Mouse (Mus musculus) heart, postnatal 0 days (tissue): ENCODE results near the gene Rnaseh2c.

ENCODE experiments used
- CTCF ChIP-seq: IDR thresholded peaks from 2 replicates; pipeline ENCODE4 v1.5.1; 2016; ENCODE audit warnings: antibody characterized with exemption, control low read depth, low read depth
- EP300 ChIP-seq: IDR thresholded peaks from 2 replicates; pipeline ENCODE4 v1.6.1; 2016; ENCODE audit warnings: antibody characterized with exemption, low read depth

DNA sequence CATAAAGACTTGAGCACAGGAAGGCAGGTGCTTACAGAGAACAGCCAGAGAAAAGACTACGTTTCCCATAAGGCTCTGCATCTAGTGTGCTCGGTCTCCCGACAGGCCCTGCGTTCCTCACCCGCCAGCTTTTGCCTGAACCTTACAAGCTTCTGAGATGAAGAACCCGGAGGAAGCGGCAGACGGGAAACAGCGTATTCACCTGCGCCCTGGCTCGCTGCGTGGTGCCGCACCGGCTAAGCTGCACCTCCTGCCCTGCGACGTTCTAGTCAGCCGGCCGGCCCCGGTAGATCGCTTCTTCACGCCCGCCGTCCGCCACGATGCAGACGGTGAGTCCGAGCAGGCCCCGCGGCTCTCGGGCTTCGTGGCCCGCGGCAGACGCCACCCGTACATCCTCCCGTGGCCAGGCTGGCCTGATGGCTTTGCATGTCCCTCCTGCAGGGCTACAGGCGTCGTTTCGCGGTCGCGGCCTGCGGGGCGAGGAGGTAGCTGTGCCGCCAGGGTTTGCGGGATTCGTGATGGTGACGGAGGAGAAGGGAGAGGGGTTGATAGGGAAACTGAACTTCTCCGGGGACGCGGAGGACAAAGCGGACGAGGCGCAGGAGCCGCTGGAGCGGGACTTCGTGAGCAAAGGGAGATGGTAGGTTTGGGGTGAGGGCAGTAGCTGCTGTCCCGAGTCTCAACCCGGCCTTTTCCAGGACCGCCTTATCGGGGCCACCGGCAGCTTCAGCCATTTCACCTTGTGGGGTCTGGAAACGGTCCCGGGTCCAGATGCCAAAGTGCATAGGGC lies at the start of gene Rnaseh2c:
- TF ChIP-seq CTCF = no peak
- TF ChIP-seq EP300 = no peak
